Mouse (Mus musculus) left cerebral cortex, postnatal 36 days (tissue): ENCODE measurements around the gene Sema7a. TPM values are rescaled to one million over a fixed set of nuclear protein-coding genes. Genes with fewer than 3 reads are reported as not detected.

Source experiments
- DNase-seq, 2 experiments: peaks; one replicate each; pipeline ENCODE4 v3.0.0; 2021 to 2022; ENCODE audit warnings: low spot score in 2 of 2, mixed read lengths in 1 of 2
- intact Hi-C: fragments of 180-260 bp; cut with DNase I; formaldehyde crosslinking; loops from one replicate; pipeline ENCODE4 v1.15.1; 2025
- total RNA-seq, 2 experiments: library from RNA; stranded (reverse); gene quantifications; 2 replicates each; pipeline ENCODE4 v1.2.3; 2021

The Sema7a gene
- total RNA-seq, 2 experiments from 2014 or later: 130 to 162 TPM

DNA sequence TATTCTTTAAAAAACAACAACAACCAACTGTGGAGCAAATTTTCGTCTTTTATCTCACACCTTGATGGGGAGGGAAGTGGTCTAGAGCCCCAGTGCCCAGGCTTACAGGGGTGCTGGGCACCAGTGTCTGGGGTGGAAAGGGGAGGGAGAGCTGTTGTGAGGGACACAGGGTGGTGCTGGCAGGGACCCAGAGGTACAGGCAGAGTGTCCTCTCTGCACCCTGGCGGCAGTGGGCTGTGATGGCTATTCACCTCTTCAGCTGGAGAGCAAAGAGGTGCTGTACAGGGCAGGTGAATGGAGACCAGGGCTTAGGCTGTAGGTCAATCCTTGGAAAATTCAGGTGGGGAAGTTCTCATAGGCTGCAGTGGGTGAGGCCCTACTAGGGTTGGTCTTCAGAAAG, 59.8 kb downstream of the Sema7a start:
- intact Hi-C loops: loop anchor here (2.0 to 10.0 kb wide), 4 partner anchors 65 to 325 kb away; no protein-coding TSS in a partner anchor
- DNase-seq: no peak

- DNase-seq: no peak
- intact Hi-C loops: no loop called here
These were observed 63.4 kb downstream of the Sema7a start for GRCm38 (mm10) chr9:58003272-58003671.

GRCm38 (mm10) chr9:58005753-58006461, 66.0 kb downstream of the Sema7a start, which contains the start of gene Cyp11a1:
Gene Cyp11a1 (plus strand): TSS chr9:58006411.
- DNase-seq: no peak
- intact Hi-C loops: no loop called here

DNA sequence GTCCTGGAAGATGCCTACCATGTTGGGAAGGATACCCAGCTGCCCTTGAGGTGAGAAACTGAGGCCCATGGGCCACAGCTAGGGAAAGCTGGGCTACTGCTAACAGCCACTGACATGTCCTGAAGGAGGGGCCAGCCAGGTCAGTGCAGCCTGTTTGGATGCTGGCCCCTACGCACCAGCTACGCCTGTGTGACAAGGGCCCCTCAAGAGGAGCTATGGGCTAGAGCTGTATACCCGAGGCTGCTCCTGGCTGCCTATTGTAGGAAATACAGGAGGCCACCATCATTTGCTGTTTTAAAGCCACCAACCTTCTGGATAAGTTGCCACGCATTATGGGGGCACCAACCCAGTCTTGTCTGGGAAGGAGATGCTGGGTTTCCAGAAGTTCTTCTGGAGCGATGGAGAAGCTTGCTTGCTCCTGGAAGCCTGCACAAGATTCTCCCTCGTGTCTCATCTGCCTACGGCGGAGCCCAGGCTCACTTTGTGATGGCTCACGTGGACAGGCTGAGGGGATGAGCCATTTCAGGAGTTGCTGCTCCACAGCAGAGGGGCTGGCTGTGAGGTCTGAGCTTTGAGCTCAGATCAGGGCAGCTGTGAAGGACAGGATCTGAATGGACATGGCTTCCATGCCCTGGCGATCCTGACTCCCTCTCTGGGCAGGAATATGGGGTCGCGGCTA, 68.6 kb downstream of the Sema7a start:
- intact Hi-C loops: no loop called here
- no peak for DNase-seq

DNA sequence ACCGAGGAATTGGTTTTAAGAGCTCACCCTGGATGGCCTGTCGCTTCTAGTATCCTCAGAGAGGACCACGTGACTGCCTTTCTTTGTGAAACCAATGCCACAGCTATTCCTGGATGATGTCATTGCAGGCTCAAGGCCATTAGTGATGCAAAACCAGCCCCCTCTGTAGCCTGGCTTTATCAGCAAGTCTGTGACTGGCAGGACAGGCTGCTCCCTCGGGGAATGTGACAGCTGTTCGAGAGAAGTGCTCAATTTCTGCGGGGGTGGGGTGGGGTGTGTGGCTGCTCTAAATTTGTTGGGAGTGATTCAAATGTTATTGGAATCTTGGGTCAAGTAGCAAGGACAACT, 69.1 kb downstream of the Sema7a start:
- DNase-seq: no peak
- intact Hi-C loops: no loop called here

DNA sequence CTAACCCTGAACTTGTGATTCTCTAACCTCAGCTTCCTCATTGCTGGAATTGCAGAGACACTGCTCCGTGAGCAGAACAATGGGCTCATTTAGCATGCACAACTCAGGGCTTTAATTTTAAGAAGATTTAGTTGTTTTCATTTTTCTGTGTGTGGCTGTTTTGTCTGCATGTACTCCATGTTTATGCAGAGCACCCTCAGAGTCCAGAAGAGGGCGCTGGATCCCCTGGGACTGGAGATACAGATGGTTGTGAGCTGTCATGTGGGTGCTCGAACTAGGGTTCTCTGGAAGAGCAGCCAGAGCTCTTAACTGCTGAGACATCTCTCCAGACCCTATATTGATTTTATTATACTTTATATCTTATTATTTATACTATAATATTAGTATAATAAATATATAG, 69.7 kb downstream of the Sema7a start:
- intact Hi-C loops: no loop called here
- no peak for DNase-seq

DNA sequence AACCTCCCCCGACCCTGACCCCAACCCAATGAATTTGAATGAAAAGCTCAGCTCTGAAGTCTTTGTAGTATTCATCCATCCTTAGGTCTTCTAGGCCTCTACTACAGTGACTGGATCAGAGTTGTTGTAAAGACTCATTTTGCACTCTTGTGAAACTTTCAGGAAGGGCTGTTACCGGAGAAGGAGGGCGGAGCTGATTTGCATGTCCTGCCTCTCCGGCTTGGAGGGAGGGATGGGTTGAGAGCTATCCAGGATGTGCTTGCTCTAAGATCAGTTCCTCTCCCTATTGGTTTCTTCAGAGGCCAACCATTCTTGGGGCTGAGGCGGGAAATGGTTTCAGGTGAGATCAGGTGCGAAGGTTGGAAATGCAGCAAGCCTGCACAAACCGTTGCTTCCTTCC, 71.1 kb downstream of the Sema7a start:
- intact Hi-C loops: no loop called here
- DNase-seq: no peak

- no peak for DNase-seq
- intact Hi-C loops: no loop called here
These were observed 71.6 kb downstream of the Sema7a start for GRCm38 (mm10) chr9:58011552-58011951.

Other genes starting within 250 kb of the Sema7a start
- gene Edc3, start 231.6 kb upstream of the Sema7a start, total RNA-seq: 10 to 100 TPM; 13.2 to 14.9 TPM
- gene Clk3, start 174.3 kb upstream of the Sema7a start, total RNA-seq: 10 to 100 TPM; 69.2 to 84.8 TPM
- 10 to 100 TPM in 1 of 2 experiments, 1 to 10 TPM in 1; 6.4 to 13.5 TPM for gene Arid3b, start 103.3 kb upstream of the Sema7a start, total RNA-seq
- gene Ubl7, start 29.1 kb upstream of the Sema7a start, total RNA-seq: 100 to 1,000 TPM; 108 to 128 TPM
- gene Cyp11a1, start 66.3 kb downstream of the Sema7a start, total RNA-seq: 1 to 10 TPM; 3.9 to 5.6 TPM
- 1 to 10 TPM; 5.6 to 7.3 TPM for gene Stra6, start 123.7 kb downstream of the Sema7a start, total RNA-seq
- 1 to 10 TPM in 1 of 2 experiments, under 1 TPM in 1; 0.49 to 1.1 TPM for gene Ccdc33, start 178.7 kb downstream of the Sema7a start, total RNA-seq